Mouse (Mus musculus): ENCODE results near the gene 2810408A11Rik. TPM values are rescaled to one million over a fixed set of nuclear protein-coding genes. Genes with fewer than 3 reads are reported as not detected.
"Not testable (repeated sequence)": the region's sequence is repeated elsewhere in the genome, so short reads cannot be mapped to it uniquely, and the experiment has no call there.

2810408A11Rik gene
- total RNA-seq, 2 experiments from 2014 or later, result 0.17 to 0.58 TPM

DNA sequence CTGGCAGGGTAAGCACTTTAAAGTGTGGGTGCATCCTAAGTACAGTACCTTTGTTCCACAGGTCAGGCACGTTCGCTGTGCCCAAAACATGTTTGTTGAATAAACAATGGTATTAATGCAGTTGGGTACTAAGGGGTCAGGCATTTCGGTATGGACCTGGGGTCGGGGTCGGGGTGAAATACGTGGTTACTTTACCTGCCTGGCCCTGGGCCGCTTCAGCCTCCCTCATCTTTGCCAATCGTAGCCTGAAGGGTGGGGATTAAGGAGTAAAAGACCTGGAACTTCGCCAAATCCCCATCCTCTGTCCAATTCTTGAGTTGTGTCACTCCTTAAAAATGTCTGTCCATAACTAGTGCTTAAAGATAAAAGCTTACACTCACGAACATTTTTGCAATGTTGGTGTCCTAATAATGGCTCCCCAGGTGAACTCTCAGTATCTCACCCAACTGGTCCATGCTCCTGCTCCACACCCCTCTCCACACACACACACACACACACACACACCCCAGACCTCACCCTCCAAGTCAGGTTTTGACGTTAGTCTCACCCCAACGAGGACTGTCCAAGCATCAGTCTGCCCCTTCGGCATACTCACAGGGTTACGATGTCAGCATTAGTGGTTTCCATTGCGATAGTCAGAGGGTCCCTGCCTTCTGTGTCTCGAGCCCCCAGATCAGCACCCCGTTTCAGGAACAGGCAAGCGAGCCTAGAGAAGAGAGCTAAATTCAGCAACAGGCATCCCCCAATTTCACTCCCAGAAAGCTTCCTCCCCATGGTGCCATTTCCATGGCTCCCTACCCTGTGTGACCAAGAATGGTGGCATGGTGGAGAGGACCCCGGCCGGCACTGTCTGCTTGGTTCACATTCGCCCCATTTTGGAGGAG is 18.8 kb downstream of the 2810408A11Rik start:
- no peak for DNase-seq (ENCODE audit: low spot score in 2 of 2)

DNA sequence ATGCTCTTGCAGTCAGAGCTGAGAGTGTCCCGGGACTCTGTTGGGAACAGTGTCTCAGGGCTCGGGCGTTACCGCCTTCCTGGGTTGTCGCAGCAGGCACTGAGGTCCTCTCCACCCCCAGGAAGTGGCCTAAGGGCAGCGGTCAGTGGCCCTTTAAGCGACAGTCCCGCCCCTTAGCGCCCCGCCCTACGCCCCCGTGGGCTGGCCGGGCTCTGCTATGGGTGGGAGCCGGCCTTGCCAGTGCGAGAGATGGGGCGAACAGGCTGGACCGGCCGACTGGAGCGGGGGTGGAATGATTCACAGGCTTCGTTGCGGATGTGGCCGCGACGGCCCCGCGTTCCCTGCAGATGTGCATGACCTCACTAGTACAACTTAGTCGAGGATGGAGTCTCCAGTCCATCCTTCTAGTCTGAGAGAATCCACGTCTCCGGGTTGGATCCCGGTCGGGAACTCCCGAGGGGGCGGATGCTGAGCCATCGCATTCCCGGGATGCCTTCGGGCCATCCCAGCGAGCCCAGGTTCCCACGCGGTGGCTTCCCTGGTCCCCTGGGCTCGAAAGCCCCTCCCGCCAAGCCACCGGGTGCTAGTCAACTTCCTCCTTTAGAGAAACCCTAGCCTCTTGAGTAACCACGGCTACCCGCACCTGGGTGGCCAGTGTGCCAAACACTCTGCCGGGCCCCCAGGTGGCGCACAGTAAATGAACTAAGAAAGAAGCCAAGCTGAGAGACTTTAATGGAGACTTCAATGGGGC is 19.8 kb downstream of the 2810408A11Rik start, which contains the start of gene Kctd11:
Gene Kctd11, minus strand, starts transcription at position 554 of the 751 bp plus-strand sequence.
- peak; percentile 35 to 57 for DNase-seq (ENCODE audit: low spot score in 2 of 2)

DNA sequence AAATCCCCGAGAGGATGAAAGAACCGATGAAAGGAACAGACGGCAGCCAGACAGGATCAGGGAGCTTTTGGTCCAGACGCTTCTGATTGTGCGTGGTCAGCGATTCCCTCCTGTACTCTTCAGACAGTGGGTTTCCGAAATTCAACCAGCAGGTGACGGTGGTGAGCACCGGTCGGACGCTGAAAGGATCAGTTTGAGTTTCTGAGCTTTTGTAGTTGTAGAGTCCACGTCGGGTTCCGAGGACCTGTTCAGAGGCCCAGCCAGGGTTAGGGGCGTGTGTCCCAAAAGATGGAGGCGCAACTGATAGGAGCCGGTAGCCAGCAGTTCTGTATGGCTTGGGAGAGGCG is 20.3 kb downstream of the 2810408A11Rik start:
- DNase-seq (ENCODE audit: low spot score in 2 of 2), result peak in 1 of 2 experiments; percentile 44

DNA sequence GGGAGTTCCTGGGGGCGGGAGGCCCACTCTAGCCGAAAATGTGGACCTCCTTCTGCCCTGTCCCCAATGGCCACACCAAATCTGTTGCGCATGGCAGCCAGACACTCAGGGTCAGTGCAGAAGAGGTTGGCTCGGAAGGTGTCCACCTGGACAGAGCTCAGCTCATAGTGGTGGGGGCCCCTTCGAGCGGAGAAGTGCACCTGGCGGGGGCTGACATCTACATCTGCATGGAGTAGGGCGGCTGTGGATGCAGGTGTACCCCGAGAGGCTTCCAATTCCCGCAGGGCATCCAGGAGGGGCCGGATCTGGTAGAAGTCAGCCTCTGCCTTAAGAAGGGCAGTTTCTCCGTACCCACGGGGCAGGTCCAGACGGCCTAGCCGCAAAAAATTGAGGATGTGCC is 21.1 kb downstream of the 2810408A11Rik start:
- DNase-seq (ENCODE audit: low spot score in 2 of 2), result no peak

DNA sequence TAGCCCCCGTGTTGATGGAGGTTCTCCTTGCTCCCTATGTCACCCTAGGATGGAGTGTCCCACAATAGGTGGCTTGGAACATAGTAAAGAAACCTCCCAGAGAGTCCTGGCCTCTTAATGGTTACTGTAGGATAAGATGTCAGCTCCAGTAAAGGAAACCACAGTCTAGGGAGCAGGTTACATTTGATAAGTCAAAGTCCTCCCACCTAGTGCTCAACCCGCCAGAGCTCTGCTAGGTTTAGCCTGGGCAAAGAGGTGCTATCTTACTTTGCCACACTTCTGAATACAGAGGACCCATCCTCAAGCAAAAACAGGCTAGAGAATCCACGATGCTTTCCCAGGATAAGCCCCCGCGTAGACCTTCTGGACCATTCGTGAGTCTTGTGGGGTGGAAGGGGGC is 21.8 kb downstream of the 2810408A11Rik start:
- DNase-seq (ENCODE audit: low spot score in 2 of 2), result no peak

DNA sequence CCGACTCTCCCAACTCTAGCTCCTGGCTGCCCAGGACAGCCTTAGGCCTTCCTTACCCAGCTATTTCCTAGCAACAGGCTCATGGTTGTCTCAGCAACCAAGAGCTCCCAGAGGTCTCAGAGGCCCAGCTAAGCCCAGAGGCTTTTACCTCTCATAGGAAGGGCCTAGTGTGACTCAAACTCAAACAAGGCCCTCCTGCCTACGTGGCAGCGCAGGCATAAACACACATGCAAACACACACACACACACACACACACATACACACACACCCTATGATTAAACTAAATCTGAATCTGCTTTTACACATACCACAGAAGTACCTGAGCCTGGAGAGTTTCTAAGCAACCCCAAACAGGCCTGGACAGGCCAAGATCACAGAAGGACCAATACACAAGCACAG is 22.4 kb downstream of the 2810408A11Rik start:
- DNase-seq (ENCODE audit: low spot score in 2 of 2), result no peak

DNA sequence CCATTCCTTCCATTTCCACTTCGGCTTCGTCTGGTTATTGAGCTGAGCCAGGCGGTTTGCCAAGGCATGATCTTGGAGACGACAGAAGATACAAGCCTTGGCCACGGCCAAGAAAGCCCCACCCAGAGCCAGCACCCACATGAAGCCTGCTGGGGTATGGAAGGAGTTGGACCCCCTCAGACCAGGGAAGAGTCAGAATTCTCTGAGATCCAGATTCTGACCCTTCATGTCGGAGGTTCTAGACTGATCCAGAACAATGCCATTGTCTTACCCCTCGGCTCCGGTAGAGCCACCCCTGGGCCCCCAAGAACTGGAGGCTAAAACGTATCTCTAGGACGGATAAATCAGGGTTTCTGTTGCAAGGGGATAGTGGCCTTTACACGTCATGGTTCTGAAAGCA is 22.9 kb downstream of the 2810408A11Rik start, which contains the start of gene Tmem95:
Gene Tmem95, minus strand, starts transcription at position 141 of the 400 bp plus-strand sequence.
- DNase-seq (ENCODE audit: low spot score in 2 of 2), result no peak

DNA sequence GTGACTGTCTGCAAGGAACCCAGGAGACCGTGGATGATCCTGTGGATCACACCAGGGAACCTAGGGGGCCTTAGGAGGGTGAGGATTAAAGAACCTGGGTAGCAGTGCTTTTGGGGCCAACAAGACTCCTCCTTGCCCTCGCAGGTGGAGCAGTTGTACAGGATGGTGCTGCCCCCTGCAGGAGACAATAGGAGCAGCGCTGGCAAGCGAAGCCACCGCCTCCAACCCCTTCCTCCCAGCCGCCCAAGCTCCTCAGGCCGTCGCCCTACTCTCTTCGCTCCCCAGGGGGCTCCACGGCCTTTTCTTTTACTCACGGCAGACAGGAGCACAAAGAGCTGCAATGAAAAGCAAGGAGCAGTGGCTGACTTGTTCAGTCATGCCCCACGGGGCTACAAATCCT is 23.9 kb downstream of the 2810408A11Rik start:
- peak; percentile 64 to 84 for DNase-seq (ENCODE audit: low spot score in 2 of 2)

DNA sequence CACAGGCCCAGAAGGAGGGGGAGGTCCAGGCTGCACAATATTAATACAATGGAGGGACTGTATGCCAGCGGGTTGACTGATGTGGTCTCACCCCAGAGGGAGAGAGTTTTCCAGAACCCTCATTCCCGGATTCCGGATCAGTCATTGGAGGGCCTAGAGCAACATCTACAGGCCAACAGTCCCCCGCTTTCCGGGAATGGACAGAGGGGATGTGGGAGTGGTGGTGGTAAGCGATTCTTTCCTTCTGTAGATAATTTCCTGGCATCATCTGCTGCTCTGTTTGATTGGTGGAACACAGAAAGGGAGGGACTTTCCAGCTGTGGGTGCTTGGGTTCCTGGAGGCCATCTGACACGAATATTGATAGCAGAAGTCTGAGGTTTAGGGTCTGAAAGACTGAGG is 24.6 kb downstream of the 2810408A11Rik start:
- peak; percentile 45 to 60 for DNase-seq (ENCODE audit: low spot score in 2 of 2)

DNA sequence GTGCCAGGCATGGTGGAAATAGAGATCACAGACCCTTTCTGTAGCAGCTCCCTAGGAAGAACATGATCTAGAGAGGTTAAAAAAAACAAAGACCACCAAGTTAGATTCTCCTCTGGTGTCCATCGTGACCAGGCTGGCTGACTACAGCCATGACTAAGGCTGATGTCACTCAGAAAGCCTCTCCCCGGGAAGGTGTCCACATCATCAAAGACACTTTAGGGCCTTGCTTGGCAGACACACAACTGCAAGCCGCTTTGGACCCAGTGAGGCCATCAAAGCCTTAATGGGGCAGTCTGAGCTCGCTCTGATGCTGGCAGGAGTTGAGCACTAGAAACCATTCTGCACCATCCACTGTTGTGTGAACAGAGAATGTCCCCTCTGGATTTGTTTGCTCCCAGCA is 28.3 kb downstream of the 2810408A11Rik start:
- DNase-seq (ENCODE audit: low spot score in 2 of 2), result no peak

DNA sequence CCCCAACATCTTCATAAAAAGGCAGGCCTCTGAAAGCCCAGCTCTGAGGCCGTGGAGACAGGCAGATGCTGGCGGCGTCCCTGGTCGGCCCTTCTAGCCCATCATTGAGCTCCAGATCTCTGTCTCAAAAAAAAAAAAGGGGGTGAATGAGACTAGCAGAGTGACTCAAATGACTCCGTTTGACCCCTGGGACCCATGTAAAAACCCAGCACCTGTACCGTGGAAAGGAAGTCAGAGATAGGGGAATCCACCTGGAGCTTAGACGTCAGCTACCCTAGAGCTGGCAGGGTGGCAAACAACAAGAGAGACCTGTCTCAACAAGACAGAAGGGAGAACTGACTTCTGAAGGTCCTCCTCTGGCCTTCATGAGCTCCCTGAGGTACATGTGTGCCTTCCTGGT is 29.0 kb downstream of the 2810408A11Rik start:
- no peak for DNase-seq (ENCODE audit: low spot score in 2 of 2)

DNA sequence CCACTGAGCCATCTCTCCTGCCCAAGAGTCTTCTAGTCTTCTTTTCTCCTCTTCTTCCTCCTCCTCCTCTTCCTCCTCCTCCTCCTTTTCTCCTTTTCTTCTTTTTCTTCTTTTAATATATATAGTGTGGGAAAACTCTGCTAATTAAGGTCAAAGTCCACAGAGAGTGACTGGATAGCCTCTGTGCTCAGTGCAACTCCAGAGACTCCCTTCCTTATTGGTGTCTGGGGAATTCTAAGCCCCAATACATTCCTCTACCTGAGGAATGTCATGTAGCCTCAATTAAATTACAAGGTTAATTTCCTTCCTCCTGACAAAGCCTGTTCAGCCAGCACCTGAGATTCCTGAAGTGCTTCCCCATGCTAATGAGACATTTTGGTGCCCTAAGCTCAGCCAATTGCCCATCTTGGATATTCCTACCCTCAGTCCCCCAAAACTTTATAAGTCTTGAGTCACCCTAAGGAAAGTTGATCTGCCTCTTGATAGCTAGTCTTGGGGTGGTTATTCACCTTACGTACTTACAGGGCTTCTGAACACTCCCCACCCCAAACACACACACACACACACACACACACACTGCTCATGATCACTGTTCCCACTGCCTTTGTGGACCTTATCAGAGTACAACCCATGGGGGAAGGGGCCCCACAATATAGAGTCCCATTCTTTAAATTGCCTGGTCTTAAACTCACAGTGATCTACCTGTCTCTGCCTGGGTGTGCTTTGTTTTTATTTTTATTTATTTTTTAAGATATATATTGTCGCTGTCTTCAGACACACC is 30.3 kb downstream of the 2810408A11Rik start:
- no peak for DNase-seq (ENCODE audit: low spot score in 2 of 2)

DNA sequence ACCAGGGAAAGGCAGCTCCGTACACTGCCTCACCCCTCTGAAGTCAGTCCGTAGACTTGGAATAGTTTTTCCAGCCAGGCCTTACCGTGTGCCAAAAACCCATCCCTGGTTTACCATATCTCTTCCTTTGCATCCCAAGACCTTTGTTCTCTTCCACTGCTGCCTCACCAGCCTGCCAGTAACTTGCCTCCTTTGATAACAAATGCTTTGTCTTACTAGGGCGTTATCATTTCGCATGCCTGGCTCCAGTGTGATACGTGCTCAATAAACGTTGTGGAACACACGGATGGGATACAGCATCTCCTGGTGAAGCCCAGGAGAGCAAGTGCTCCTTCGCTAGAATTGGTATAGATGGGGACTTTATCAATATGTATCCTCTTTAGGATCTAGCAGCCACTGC is 33.5 kb downstream of the 2810408A11Rik start:
- no peak for DNase-seq (ENCODE audit: low spot score in 2 of 2)

DNA sequence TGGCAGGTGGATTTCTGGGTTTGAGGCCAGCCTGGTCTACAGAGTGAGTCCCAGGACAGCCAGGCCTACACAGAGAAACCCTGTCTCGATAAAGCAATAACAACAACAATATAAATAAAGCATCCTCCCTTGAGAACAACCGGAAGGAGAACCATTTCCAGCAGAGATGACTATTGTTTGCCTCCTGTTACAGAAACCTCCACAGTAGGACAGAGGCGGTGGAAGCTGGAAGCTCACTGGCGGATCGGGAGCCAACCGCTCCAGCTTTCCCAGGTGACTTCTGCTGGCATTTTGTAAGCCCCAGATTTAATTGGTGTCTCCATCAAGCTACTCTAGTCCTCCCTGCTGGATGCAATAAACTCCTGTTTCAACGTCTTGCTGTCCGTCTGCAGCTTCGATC is 35.2 kb downstream of the 2810408A11Rik start:
- no peak for DNase-seq (ENCODE audit: low spot score in 2 of 2)

DNA sequence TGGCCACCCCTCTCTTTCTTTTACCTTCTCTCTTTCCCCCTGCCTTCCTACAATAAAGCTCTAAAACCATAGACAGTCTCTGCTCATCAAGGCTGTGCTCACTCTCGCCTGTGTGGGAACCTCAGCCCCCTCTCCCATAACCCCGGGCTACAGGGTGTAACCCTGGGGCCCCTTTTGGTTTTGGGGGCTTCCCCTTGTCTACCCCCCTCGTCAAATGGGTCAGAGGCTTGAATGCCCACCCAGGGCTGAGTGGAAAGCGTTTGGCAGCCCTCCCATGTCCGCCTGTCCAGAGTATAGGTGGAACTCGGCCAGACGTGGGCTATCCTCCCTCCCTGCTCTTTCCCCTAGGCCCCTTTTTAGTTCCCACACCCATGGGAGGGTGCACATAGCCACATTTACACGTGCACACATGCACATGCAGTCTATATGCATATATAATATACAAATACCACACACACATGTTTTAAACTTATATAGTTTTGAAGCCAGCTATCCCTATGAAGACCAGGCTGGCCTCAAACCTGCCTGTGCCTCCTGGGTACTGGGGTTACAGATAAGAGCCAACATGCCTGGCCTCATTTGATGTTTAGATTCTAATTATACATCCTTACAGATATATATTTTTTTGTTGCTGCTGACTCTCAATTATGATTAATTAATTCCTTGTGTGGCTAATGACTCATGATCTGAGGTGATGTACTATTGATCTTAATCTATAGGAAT is 36.5 kb downstream of the 2810408A11Rik start:
- no peak for DNase-seq (ENCODE audit: low spot score in 2 of 2)

DNA sequence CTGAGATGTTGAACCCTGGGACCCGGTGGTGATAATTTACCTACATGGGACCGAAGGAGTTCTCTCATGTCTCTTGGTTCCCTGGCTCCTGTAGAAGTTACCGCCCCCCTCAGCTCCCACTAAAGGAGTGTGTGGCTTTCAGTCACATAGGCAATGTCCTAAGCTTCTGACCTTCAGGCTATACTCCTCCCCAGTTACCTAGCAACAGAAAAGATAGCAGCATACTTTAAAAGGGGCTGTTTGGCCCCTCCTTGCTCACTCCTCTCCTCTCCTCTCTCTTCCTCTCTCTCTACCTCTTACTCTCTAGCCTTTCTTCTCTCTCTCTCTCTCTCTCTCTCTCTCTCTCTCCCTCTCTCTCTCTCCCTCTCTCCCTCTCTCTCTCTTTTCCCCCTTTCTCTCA is 37.1 kb downstream of the 2810408A11Rik start:
- DNase-seq (ENCODE audit: low spot score in 2 of 2), result not testable (repeated sequence)

DNA sequence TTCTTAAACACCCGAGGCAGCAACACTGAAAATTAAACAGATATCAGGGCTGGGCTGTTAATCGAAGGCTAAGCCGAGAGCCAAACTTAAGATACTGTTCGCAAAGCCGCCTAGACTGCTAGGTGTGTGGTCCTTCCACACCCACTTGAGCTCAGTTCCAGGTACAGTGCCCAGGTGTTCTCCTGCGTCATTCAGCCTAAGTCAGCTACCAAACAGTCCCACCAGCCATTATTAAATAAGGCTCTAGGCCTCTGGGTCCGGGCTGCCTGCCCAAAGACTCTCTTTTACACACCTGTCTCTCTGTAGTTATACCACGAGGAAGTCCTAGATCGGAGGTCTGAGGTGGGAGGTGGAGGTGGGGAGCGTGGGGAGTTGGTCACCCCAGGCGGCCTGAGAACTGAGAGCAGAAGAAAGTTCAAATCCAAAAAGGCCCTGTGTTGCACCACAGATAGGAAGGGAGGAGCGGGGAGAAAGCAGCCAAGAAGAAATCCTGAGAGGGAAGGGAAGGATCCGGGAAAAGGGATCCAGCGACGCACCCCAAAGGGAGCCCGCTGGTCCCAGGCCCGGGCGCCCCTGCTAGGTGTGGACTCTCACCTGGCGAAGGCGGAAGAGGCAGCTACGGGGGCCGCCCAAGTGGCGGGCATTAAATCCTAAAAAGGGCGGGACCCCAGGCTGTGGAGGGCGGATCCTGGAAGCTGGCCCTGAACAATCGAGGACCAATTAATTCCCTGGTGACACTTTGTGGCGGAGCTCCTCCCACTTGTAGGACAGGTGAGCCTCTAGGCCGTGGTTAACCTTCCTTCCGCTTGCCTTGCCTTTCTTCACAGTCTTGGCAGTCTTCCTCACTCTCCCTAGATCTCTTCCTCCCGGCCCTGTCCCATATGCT is 42.4 kb downstream of the 2810408A11Rik start, which contains the start of gene Tnk1:
Gene Tnk1, minus strand, starts transcription at position 618 of the 886 bp plus-strand sequence.
- no peak for DNase-seq (ENCODE audit: low spot score in 2 of 2)

DNA sequence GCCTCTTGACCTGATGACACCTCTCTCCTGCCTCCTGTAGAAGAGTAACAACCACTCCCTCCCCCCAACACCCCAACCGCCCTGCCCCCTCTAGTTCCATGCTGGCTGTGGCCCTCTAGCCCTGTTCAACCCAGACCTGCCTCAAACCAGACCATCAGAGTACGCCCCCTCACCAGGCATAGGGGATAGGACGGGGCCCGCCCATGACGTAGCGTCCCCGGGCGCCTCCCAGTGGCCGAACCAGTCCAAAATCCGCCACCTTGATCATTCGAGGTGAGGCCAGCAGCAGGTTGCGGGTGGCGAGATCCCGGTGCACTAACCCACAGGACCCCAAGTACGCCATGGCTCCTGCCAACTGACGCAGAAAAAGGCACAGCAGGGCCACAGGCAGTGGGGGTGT is 45.4 kb downstream of the 2810408A11Rik start:
- no peak for DNase-seq (ENCODE audit: low spot score in 2 of 2)

DNA sequence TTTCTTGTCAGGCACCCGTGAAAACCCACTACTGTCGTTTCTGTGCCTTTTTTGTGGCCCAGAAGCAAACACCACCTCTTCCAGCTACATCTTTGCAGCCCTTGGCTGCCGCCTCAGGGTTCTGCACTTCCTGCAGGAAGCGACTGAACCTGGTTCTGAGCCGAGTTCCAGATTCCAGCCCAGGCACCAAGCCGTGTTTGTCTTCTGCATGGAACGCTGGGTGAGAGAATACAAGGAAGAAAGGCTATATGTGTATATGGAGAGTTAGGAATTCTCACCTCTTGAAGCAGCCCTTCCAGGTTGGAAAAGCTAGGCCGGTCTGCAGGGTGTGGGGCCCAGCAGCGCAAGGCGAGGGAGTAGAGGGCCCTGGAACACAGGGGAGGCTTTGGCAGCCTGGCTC is 46.1 kb downstream of the 2810408A11Rik start:
- DNase-seq (ENCODE audit: low spot score in 2 of 2), result no peak

DNA sequence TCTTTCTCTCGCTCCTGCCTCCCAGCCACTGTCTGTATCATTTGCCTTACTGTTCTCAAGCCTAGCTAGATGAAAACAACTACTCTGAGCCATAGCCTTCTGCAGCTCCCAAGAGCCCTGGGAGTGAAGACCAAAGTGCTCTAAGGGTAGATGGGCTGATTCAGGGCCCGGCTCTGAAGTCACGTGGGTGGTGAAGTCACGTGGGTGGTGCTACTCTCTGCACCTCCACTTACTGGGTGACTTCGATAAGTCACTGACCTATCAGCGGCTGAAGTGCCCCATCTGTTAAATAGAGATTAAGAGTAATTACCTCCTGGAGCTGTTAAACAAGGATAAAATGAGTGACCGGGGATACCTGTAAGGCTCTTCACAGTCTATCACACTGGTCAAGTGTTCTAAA is 46.8 kb downstream of the 2810408A11Rik start:
- no peak for DNase-seq (ENCODE audit: low spot score in 2 of 2)

Measured in layer of hippocampus, adult 18-20 months (tissue).